Mouse (Mus musculus) cortical plate, adult 2 months (tissue): ENCODE data around the gene Slc25a22.

Experiments used
- CTCF ChIP-seq: fragments of 200-500 bp; IDR thresholded peaks from 2 replicates; pipeline ENCODE4 v1.5.1; 2011; ENCODE audit warnings: mild to moderate bottlenecking, control low read depth, low read length; ENCODE audit not compliant: insufficient read depth; ENCODE audit errors: extremely low read depth
- POLR2A ChIP-seq: fragments of 200-500 bp; IDR thresholded peaks from 2 replicates; pipeline ENCODE4 v1.6.1; 2011; ENCODE audit warnings: mild to moderate bottlenecking, low read length, control low read depth; ENCODE audit not compliant: insufficient read depth; ENCODE audit errors: extremely low read depth

DNA sequence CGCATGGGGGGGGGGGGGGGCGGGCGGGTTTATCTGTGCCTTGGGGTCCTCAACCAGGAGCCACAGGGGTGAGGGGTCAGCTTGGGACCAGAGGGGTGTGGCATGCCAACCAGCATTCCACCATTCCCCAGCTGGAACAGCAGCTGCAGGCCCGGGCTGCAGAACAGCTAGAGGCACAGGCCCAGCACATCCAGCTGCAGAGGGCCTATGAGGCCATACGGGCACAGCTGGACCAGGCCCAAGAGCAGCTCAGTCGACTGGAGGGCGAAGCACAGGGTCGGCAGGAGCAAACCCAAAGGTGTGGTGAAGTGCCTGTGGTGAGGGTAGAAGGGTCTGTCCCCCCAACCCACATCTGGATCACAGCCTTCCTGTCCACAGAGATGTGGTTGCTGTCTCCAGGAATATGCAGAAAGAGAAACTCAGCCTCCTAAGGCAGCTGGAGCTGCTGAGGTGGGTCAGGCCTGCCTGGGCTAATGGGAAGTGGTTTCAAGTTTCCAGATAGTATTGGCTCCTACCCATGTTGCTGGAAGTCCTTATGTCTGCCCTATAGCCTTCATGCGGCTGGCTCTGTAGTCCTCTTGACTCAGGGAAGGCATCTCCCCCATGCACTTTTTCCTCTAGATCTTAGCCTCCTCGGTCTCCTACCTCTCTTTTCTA, 27.8 kb upstream of the Slc25a22 start:
- no peak for TF ChIP-seq POLR2A
- TF ChIP-seq CTCF = no peak
